Mouse (Mus musculus): ENCODE measurements around the gene Drc3. TPM values are rescaled to one million over a fixed set of nuclear protein-coding genes. Genes with fewer than 3 reads are reported as not detected.

The Drc3 gene
- polyA plus RNA-seq, 1 experiment = 7.1 TPM

DNA sequence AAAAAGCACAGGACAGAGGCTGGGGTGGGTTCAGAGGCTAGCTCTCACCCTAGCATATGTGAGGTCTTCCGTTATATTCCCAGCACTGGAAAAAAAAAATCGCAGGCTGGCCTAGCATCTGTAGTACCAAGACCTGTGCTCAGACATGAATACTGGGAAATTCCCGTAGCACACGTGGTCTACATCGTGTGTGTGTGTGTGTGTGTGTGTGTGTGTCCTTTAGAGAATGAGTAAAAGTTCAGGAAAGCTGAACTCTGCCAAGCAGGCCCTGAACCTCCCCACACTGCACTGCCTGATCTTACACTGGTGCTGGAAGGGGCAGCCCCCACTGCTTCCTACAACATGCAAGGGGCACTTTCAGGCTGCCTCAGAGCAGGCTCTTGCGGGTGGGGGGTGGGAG, 21.4 kb downstream of the Drc3 start:
- TF ChIP-seq CTCF (IDR thresholded peaks at IDR 0.05; ENCODE audit: borderline replicate concordance, insufficient read depth, low read depth, low read length) = no peak
- Histone ChIP-seq H3K4me1 (ENCODE audit: control insufficient read depth, insufficient read depth, low read length) (peaks cover 15% of the 10 kb centered on the region), H3K27ac (ENCODE audit: insufficient read depth, low read length) (no peak overlapping the region), H3K4me3 (replicated peaks; ENCODE audit: insufficient read depth, low read depth, low read length) (no peak overlapping the region), H3K27me3 (ENCODE audit: control insufficient read depth, insufficient read depth, low read length) (no peaks in the 10 kb centered on the region)
- DNase-seq = no peak
- 93% methylated on average over 6 of the region's 6 CpGs for WGBS

DNA sequence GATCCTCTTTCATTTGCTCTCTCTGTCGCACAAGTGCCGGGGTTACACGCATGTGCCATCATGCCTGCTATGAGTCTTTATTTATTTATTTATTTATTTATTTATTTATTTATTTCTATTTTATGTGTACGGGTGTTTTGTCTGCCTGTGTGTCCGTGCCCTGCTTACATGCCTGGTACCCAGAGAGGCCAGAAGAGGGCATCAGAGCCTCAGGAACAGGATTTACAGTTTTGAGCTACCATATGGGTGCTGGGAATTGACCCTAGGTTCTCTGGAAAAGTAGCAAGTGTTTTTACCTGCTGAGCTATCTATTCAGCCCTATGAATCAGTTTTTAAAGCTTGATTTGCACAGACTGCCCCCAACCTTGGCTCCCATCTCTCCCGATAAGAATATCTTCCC, 30.4 kb downstream of the Drc3 start:
- WGBS = 96% methylated on average over 6 of the region's 6 CpGs
- TF ChIP-seq POLR2A (IDR thresholded peaks at IDR 0.05; ENCODE audit: borderline replicate concordance, insufficient read depth, low read length) = no peak
- no peak for TF ChIP-seq CTCF (IDR thresholded peaks at IDR 0.05; ENCODE audit: borderline replicate concordance, insufficient read depth, low read depth, low read length)
- no peak overlapping the region for H3K27ac ChIP-seq (ENCODE audit: insufficient read depth, low read length)
- no peaks in the 10 kb centered on the region for H3K27me3 ChIP-seq (ENCODE audit: control insufficient read depth, insufficient read depth, low read length)
- DNase-seq = no peak
- peaks cover 4% of the 10 kb centered on the region; the same call in 1 of the 2 replicates for H3K4me1 ChIP-seq (ENCODE audit: control insufficient read depth, insufficient read depth, low read length)
- no peak overlapping the region for H3K4me3 ChIP-seq (replicated peaks; ENCODE audit: insufficient read depth, low read depth, low read length)

DNA sequence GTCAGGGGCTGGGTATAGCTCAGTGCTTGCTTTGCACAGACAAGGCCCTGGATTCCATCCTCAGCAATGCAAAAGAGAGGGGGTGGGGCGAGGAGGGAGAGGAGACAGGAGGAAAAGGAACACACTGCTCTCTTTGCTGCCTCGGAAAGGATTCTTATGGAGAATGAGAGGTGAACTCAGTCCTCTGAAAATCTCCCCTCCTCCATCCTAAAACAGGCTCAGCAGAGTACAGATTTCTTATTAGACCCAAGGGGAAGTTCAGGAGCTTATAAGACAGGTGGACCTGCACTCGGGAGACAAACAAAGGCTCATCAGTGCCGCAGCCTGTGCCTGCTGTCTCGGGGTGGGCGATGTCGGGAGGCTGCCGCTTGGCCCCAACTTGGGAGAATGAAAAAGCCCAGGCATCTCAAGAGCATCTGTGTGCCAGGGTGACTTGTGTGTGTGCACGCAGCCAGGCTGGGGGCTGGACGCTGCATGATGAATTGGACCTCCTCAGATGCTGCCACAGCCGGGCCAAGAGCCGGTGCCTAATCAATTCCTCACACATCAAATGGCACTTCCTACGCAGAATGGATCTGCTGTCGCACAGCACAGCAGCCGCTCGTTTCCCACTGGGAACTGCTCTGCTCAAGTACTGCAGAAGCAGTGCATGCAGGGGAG, 31.8 kb downstream of the Drc3 start:
- WGBS = 17% methylated on average over 16 of the region's 16 CpGs
- H3K27ac ChIP-seq (ENCODE audit: insufficient read depth, low read length) = no peak overlapping the region
- peaks cover 4% of the 10 kb centered on the region; the same call in 1 of the 2 replicates for H3K4me1 ChIP-seq (ENCODE audit: control insufficient read depth, insufficient read depth, low read length)
- no peaks in the 10 kb centered on the region for H3K27me3 ChIP-seq (ENCODE audit: control insufficient read depth, insufficient read depth, low read length)
- no peak overlapping the region for H3K4me3 ChIP-seq (replicated peaks; ENCODE audit: insufficient read depth, low read depth, low read length)
- TF ChIP-seq CTCF (IDR thresholded peaks at IDR 0.05; ENCODE audit: borderline replicate concordance, insufficient read depth, low read depth, low read length) = no peak
- TF ChIP-seq POLR2A (IDR thresholded peaks at IDR 0.05; ENCODE audit: borderline replicate concordance, insufficient read depth, low read length) = no peak
- DNase-seq = peak; percentile 15 to 29

DNA sequence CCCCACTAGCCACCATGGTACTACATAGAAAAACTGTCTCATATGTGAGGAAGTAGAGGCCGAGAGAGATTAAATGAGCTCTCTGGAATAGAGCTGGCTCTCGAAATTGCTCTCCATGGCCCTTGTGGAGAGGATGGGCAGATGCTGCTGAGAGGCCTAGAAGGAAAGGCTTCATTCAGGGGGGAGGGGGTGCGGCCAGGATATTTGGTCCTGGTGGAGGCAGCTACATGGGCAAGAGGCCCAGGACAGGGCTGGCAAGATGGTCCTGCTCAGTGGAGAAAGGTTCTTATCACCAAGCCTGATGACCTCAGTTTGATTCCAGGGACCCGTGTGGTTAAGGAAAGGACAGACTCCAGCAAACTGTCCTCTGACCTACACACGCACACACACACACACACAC, 32.8 kb downstream of the Drc3 start:
- no peak for TF ChIP-seq POLR2A (IDR thresholded peaks at IDR 0.05; ENCODE audit: borderline replicate concordance, insufficient read depth, low read length)
- TF ChIP-seq CTCF (IDR thresholded peaks at IDR 0.05; ENCODE audit: borderline replicate concordance, insufficient read depth, low read depth, low read length) = no peak
- WGBS = 80% methylated on average over 5 of the region's 5 CpGs
- Histone ChIP-seq H3K4me3 (replicated peaks; ENCODE audit: insufficient read depth, low read depth, low read length) (no peak overlapping the region), H3K27me3 (ENCODE audit: control insufficient read depth, insufficient read depth, low read length) (no peaks in the 10 kb centered on the region), H3K4me1 (ENCODE audit: control insufficient read depth, insufficient read depth, low read length) (peaks cover 4% of the 10 kb centered on the region; the same call in 1 of the 2 replicates), H3K27ac (ENCODE audit: insufficient read depth, low read length) (no peak overlapping the region)
- no peak for DNase-seq

DNA sequence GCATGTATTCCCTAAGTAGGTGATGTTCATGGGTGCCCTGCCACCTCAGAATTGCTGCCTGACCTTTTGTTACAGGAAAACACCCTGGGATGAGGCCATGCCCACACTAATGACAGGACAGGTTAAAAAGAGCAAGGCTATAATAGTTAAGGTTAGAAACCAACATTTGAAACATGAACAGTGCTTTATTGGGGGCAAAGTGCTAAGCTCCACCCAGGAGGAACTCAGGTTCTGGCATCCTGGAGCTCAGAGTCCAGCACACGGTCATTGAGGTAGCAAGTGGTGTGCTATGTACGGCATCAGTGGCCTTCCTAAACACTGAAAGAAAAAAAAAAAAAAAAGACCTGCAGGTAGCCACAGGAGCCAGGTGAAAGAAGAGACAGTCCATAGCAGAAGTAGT, 34.8 kb downstream of the Drc3 start:
- peaks cover 4% of the 10 kb centered on the region; the same call in 1 of the 2 replicates for H3K4me1 ChIP-seq (ENCODE audit: control insufficient read depth, insufficient read depth, low read length)
- no peak for TF ChIP-seq POLR2A (IDR thresholded peaks at IDR 0.05; ENCODE audit: borderline replicate concordance, insufficient read depth, low read length)
- TF ChIP-seq CTCF (IDR thresholded peaks at IDR 0.05; ENCODE audit: borderline replicate concordance, insufficient read depth, low read depth, low read length) = no peak
- H3K4me3 ChIP-seq (replicated peaks; ENCODE audit: insufficient read depth, low read depth, low read length) = no peak overlapping the region
- no peak for DNase-seq
- H3K27me3 ChIP-seq (ENCODE audit: control insufficient read depth, insufficient read depth, low read length) = no peaks in the 10 kb centered on the region
- no peak overlapping the region for H3K27ac ChIP-seq (ENCODE audit: insufficient read depth, low read length)
- 97% methylated on average over 2 of the region's 2 CpGs for WGBS

DNA sequence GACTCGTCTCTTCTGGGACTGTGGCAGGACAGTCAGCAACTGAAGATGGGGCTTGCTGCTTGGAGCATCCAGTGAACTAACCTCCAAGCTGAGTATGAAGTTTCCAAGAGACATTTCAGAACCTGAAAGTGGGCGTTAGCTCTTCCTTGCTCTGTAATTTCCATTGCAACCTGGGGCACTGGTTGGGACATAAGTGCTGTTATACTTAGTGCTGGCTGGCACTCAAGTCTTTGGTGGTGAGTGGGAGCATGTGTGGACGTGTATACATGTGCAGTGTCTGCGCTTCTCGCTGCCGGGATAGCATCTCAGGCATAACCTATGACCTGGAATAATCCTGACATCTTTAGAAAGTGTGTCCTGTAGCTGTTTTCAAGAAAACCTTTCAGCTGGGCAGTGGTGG, 38.2 kb downstream of the Drc3 start:
- no peak overlapping the region for H3K4me3 ChIP-seq (replicated peaks; ENCODE audit: insufficient read depth, low read depth, low read length)
- H3K27ac ChIP-seq (ENCODE audit: insufficient read depth, low read length) = no peak overlapping the region
- H3K4me1 ChIP-seq (ENCODE audit: control insufficient read depth, insufficient read depth, low read length) = no peaks in the 10 kb centered on the region
- 88% methylated on average over 6 of the region's 6 CpGs for WGBS
- TF ChIP-seq POLR2A (IDR thresholded peaks at IDR 0.05; ENCODE audit: borderline replicate concordance, insufficient read depth, low read length) (no peak), CTCF (IDR thresholded peaks at IDR 0.05; ENCODE audit: borderline replicate concordance, insufficient read depth, low read depth, low read length) (no peak)
- DNase-seq = no peak
- no peaks in the 10 kb centered on the region for H3K27me3 ChIP-seq (ENCODE audit: control insufficient read depth, insufficient read depth, low read length)

DNA sequence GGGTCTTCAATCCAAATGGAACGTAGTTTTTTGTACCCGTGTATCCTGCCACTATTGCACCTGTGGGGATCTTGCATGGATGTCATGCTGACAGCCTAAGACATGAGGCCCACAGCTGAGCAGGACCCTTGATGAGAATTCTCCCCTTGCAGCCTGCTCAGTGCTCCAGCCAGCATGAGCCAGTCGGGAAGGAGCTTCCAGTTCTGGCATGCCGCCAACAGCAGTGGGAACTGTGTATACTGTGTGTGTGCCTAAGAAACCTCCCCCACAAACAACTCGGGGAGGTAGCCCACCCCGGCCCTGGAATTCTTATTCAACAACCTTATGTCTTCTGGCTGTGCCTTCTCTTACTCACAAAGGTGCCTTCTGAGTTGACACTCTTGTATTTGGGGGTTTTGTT, 43.4 kb downstream of the Drc3 start:
- WGBS = 20% methylated on average over 6 of the region's 6 CpGs
- peak; percentile 33 to 41 for DNase-seq

DNA sequence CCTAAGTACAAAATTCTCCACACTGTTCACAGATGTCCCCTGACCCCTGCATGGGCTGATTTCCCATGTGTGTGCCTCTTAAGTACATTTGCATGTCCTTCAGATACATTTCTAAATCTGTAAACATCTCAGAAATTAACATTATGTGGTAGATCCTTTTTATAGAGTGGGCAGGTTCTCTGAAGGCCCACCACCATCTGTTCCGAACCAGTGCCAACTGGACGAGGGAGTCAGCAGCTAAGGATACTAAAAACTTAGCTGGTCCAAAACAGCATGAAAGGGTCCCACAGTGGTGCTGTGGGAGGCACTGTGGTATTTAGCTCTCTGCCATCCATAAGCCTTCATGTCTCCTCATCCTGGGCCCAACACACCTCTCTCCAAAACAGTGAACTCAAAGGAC, 44.0 kb downstream of the Drc3 start:
- Histone ChIP-seq H3K27me3 (ENCODE audit: control insufficient read depth, insufficient read depth, low read length) (no peaks in the 10 kb centered on the region), H3K27ac (ENCODE audit: insufficient read depth, low read length) (no peak overlapping the region), H3K4me1 (ENCODE audit: control insufficient read depth, insufficient read depth, low read length) (peaks cover 5% of the 10 kb centered on the region), H3K4me3 (replicated peaks; ENCODE audit: insufficient read depth, low read depth, low read length) (no peak overlapping the region)
- no peak for TF ChIP-seq CTCF (IDR thresholded peaks at IDR 0.05; ENCODE audit: borderline replicate concordance, insufficient read depth, low read depth, low read length)
- TF ChIP-seq POLR2A (IDR thresholded peaks at IDR 0.05; ENCODE audit: borderline replicate concordance, insufficient read depth, low read length) = no peak
- DNase-seq = no peak
- WGBS = 29% methylated on average over 2 of the region's 2 CpGs

More for the DNA sequence above, 43.4 kb downstream of the Drc3 start:
- no peak overlapping the region for H3K27ac ChIP-seq (ENCODE audit: insufficient read depth, low read length)
- TF ChIP-seq CTCF (IDR thresholded peaks at IDR 0.05; ENCODE audit: borderline replicate concordance, insufficient read depth, low read depth, low read length) = no peak
- no peak for TF ChIP-seq POLR2A (IDR thresholded peaks at IDR 0.05; ENCODE audit: borderline replicate concordance, insufficient read depth, low read length)
- peaks cover 5% of the 10 kb centered on the region for H3K4me1 ChIP-seq (ENCODE audit: control insufficient read depth, insufficient read depth, low read length)
- no peak overlapping the region for H3K4me3 ChIP-seq (replicated peaks; ENCODE audit: insufficient read depth, low read depth, low read length)
- no peaks in the 10 kb centered on the region for H3K27me3 ChIP-seq (ENCODE audit: control insufficient read depth, insufficient read depth, low read length)
